Mouse (Mus musculus): Measurements from ENCODE around the gene Arhgap28. TPM values are rescaled to one million over a fixed set of nuclear protein-coding genes. Genes with fewer than 3 reads are reported as not detected.
"Not testable (repeated sequence)": the region's sequence is repeated elsewhere in the genome, so short reads cannot be mapped to it uniquely, and the experiment has no call there.

The Arhgap28 gene
- total RNA-seq, 2 experiments from 2014 or later = 0.15 to 0.35 TPM

DNA sequence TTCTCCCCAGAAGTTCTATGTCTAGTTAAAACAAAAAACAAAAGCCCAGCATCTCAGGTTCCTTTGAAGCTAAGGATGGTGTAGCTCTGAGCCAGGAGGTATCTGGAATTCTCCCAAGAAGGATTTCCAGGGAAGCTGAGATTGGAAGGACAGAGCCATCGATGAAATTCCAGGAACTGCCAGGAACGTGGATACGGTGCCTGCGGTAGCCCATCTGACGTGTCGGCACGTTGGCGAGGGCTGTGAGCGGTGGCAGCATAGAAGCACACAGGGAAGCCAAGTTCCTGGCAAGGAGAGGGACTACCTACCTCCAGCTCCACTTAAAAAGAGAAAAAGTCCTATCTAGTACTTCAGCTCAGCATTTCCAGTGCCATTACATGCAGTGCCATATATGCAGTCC is 115.8 kb downstream of the Arhgap28 start:
- no peak for DNase-seq (ENCODE audit: low spot score in 2 of 2)

DNA sequence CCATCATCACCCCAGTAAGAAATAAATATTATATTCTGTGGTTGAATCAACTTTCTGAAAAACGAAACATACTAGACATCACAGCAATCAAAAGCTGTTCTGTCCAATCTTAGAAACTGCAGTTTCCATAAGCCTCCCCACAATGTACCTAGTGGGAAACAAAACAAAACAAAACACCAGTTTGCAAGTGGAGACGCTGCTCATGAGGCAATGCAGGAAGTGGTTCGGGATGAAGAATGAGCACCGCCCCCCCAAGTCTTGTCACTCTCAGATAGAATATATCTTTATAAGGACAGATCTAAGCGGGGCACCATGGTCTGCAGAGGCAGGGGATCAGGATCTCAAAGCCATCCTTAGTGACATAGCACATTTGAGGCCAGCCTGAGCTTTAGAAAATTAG is 117.6 kb downstream of the Arhgap28 start:
- no peak for DNase-seq (ENCODE audit: low spot score in 2 of 2)

DNA sequence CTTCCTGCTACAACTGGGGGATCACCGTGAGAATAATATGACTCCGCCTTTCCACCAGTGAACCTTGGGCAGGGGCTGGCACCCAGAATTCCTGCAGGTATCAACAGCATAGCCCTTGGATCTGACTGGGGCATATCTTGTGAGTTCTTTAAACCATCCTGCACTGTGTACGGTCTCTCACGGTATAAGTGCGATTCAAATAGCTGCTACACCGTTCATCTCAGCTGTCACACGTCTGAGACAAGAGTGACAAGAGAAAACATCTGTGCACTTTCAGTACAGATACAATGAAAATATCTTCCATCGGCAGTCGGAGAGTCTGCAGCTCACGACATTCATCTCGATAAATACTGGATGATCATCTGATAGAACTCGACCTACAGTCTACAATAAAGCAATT is 126.3 kb downstream of the Arhgap28 start:
- DNase-seq (ENCODE audit: low spot score in 2 of 2) = no peak

DNA sequence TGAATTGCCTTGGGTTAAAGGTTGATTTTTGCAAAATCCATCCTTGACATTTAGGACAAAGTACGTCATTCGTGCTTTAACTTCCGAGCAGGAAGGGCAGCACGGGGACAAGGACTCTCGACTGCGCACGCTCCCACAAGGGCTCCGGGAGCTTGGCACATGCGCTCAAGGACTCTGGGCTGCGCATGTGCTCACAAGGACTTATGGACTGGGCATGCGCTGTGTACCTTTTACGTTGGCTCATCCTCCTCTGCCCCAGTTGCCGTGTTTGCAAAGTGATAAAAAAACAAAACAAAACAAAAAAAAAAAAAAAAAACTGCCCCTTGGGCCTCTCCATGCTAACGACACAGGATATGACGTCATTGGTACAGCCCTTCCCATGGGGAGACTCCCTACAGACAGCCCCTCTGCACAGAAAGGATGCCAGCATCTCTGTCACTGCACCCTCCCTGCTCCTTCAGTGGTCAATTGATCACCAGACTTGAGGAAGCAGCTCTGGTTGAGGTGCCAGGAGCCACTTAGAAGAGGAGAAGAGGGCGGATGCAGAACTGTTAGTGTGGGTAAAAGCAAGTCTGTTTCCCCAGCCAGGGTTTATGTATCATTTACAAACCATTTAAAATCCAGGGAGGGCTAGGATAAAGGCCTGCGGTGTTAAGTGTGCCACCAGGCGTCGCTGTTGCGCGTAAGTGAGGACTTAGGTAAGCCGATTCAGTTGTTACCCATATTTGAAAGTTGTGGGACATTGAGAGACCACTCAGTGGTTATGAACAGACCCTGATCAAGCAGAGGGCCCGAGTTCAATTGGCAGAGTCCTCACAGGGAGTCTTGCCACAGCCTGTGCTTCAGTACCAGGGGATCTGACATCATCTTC is 134.0 kb downstream of the Arhgap28 start:
- peak; percentile 37 to 80 for DNase-seq (ENCODE audit: low spot score in 2 of 2)

DNA sequence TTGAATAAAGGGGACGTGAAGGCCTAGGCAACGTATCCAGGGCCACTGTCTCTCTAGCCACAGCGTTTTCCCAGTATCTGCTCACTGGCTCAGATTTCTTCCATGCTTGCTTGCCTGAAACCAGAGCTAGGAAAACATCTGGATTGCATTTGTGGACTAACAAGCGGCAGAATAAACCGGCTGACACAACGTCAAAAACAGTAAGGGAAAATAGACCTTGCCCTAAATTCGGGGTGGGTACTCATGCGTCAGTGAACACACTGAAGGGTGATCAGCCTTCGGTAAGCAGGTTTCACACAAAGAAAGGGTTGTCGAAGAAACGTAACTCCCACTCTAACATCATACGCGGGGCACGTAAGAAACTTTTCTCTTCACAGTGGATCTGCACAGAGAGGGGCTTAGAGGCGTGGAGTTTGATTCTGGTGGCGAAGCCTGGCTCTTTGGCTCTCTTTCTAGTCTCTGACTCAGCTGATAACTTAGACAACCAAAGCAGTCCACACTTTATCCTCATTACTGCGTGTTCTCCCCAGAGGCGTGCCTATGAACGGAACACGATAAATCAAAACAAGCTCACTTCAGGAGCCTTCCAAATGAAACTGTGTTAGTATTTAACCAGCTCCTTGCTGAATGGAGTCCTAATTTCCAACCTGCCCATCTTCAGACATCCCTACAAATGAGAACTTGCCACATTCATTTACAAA is 137.2 kb downstream of the Arhgap28 start:
- DNase-seq (ENCODE audit: low spot score in 2 of 2) = no peak

DNA sequence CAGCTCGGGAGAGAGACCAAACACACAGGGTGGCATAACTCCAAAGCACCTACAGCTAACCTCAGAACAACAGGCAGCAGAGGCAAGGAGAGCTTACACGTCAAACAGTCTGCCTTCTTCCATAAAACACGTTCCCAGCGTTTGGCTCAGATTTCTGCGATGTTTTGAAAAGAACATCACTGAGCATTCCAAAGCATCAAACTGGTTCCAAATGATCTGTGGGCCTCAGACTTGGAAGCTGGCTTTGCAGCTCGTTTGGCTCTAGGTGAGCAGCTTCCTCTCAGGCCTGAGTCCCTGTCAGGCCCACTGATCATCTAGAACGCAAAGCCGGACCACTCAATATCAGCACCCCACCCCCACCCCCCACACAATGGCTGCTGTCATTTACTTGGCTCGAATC is 137.9 kb downstream of the Arhgap28 start:
- DNase-seq (ENCODE audit: low spot score in 2 of 2) = no peak

DNA sequence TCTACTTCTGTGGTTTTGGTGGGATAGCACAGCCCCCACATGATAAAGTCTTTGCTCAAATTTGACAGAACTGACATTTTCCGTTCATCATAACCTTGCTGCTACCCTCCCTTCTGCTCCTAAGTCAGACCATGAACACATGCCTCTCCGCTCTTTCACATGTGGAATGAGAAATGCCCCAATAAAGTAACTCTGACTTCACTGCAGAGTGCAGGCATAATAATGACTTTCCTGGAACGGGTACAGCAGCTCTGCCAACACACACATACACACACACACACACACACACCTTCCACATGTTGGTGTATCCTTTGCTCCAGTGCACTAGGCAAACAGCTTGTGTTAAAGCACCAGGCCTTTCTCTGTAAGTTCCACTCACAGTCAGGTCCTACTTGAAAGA is 139.0 kb downstream of the Arhgap28 start:
- no peak for DNase-seq (ENCODE audit: low spot score in 2 of 2)

DNA sequence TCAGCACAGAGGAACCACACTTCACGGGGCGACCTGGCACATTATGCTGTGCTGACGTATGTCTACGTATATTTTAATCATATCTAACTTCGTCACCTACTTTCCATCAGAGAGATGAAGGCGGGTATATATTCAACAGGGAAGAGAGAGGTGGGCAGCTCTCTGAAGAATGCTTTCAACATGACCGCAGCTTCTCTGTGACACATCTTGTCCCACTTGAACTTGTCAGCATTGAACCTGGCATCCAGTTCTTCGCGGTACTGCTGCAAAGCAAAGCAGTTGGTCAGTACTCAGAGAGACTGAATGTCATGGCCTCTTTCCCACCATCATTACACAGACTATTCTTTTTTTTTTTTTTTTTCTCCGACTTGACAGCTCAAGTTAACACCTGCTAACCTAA is 139.6 kb downstream of the Arhgap28 start:
- no peak for DNase-seq (ENCODE audit: low spot score in 2 of 2)

DNA sequence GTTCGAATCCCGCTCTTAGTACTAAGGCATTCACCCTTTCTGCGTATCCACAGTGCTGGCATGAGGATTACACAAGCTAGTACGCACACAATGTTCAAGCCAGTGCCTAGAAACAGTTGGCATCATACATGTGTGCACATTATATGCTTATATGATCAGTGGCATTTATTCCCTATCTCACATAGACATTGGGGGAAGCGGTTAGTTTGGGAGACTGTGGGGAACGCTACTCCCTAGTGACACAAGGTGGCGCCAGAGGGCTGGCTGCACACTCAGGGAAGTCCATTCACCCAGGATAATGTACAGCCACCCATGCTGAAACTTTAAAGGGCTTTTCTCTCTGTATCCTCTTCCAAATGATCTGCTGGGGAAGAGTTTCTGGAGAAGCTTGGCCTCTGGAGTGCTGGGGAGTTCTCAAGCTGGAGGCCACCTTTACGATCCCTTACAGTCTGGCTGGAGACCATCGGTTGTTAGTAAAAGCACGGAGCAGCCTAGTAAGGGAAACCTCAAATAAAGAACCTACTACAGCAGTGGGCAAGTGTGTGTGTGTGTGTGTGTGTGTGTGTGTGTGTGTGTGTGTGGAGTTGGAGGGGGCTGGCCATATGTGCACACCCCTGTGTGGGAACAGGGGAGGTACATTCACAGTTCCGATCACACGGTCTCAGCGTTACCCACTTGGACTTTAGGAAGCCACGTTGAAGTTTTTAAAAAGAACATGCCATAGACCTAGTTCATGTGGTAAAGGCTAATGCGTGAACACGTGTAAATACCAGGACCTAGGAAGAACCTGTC is 142.0 kb downstream of the Arhgap28 start:
- peak; percentile 43 to 74 for DNase-seq (ENCODE audit: low spot score in 2 of 2)

DNA sequence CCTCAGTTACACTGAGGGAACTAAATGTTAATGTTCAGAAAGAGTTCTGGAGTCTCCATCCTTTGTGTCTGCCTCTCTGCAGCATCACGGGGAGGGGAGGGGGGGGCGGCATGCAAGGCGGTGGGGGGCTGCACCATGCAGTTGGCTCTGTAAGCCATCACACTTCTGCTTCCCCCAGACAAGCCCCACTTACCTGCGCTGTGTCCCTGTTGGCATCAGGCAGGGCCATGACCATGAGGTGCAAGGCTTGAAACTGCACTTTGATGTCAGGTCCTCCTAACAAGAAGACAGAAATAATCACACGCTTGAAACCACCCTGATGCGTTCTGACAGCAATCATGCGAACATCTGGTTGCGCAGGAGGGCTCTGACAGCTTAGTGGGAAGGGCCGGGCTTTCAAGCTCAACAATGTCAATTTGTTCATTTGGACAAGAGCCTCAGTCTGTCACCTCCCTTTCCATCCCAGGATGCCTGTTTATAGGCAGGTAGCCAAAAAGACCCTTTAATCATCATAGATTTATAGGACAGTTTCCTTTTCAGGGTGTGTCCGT is 142.8 kb downstream of the Arhgap28 start:
- DNase-seq (ENCODE audit: low spot score in 2 of 2) = no peak

DNA sequence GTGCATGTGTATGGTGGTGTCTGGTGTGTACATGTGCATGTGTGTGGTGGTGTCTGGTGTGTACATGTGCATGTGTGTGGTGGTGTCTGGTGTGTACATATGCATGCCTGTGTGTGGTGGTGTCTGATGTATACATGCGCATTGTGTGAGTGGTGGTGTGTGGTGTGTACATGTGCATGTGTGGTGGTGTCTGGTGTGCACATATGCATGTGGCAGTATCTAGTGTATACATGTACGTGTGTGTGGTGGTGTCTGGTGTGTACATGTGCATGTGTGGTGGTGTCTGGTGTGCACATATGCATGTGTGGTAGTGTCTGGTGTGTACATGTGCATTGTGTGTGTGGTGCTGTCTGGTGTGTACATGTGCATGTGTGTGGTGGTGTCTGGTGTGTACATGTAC is 162.4 kb downstream of the Arhgap28 start:
- not testable (repeated sequence) for DNase-seq (ENCODE audit: low spot score in 2 of 2)

DNA sequence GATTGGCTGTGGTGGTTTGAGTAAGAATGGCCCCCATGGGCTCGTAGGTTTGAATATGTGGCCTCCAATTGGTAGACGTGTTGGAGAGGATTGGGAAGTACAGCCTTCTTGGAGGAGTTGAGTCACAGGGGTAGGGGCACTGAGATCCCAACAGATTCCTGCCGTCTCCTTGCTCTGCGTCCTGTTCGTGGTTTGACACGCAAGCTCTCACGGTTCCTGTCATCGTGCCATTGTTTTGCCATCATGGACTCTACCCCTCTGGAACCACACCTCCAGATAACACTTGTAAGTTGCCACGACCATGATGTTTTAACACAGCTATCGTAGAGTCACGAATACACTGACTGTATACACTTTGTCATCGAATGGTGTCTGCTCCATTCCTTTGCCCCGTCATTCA is 165.0 kb downstream of the Arhgap28 start:
- no peak for DNase-seq (ENCODE audit: low spot score in 2 of 2)

DNA sequence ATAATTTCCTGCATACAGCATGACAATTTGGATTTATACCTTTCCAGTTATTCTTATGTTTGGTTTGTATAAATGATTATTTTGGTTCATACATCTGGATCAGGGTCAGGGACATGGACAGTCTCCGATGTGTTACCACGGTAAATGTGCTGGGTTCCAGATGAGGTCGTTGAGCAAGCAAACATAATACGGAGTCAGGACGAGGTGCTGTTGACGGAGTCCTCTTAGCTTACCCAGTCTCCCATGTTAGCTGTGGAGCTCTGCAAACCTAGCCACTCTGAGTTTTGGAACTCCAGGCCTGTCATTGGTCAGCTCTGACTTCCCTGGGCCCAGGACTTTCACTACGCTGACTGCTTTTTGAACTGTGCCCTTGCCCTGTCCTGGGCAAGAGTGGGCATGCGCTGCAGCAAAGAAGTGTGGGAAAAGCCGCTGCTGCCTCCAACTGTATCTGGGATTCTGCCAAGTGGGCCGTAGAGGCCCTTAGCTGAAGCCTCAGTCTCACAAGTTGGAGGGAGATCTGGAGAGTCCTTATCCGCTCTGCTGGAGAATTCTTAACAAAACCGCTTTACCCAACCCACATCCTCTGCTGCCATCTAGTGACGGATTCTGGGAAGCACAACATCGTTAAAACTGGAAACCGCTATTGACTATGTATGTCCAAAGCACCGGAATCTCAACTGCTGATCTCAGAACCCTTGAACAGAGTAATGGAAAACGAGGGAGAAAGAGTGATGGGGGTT is 166.4 kb downstream of the Arhgap28 start:
- DNase-seq (ENCODE audit: low spot score in 2 of 2) = peak; percentile 66 to 79

DNA sequence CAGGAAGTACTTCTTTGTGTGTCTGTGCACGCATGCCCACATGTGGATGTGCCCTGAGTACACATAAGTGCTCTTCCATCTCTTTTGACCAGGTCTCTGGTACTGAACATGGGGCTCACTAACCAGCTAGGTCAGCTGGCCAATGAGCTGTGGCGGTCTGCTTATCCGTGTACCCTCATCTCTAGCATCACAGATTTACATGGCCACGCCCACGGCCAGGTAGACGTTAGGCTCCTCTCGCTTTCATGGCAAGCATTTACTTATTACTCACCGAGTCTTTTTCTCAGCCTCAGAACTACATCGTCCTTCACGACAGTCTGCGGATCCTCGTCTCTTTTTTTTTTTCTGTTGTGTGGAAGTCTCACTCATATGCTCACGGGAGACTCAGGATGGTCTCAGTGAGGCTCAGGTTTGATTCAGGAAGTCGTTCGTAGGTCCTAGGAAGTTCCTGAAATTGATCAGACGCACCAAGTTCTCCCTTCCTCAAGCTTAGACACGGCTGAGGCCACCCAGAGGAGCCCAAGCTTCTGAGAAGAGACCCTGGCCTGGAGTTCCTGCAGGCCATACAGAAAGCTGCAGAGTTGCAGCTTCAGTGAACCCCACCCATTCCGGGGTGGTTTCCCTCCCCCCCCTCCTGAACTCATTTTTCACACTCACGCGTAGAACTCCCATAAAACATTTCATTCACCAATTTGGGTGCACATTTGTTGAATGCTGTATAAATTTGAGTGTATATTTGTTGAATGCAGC is 167.6 kb downstream of the Arhgap28 start:
- DNase-seq (ENCODE audit: low spot score in 2 of 2) = no peak

DNA sequence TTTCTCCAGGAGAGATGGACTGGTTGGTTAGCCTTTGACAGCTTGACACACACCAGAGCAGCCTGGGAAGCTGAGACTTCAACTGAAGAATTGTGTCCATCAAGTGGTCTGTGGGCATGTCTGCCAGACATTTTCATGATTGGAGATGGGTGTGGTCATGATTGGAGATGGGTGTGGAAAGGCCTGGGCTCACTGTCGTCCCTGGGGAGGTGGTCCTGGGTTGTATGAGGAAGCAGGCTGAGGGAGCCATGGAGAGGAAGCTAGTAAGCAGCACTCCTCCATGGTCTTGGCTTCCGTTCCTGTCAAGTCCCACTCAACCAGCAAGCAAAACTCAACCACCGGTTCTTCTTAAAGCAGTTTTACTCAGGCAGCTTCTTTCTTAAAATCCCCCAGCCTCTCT is 176.5 kb downstream of the Arhgap28 start:
- DNase-seq (ENCODE audit: low spot score in 2 of 2) = no peak

DNA sequence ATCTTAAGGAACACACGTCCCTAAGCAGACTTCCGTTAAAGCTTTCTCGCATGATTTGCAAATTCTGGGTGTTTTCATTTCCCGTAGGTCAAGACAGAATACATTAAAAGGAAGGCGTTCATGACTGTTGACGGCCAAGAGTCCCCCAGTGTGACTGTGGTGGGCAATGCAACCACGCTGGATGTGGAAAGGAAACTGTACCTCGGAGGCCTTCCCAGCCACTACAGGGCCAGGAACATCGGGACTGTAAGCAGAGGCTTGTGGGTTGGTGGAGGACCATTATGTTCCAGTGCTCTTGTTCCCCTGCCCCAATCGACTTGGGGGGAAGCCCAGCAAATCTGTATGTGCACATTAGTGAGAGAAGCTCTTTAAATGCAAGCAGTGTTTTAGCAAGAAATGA is 187.0 kb downstream of the Arhgap28 start:
- DNase-seq (ENCODE audit: low spot score in 2 of 2) = no peak

DNA sequence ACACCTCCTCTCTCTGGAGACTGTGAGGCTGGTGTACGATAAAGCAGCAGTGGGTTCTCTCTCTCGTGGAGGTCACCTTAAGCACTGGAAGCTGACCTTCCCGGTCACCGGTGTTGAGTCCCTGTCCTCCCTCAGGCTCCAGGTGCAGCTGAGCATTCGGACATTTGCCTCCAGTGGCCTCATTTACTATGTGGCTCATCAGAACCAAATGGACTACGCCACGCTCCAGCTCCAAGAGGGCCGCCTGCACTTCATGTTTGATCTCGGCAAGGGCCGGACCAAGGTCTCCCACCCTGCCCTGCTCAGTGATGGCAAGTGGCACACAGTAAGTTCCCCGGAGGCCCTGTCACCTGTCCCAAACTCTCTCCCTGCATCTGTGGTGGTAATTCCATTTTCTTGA is 188.2 kb downstream of the Arhgap28 start:
- no peak for DNase-seq (ENCODE audit: low spot score in 2 of 2)

DNA sequence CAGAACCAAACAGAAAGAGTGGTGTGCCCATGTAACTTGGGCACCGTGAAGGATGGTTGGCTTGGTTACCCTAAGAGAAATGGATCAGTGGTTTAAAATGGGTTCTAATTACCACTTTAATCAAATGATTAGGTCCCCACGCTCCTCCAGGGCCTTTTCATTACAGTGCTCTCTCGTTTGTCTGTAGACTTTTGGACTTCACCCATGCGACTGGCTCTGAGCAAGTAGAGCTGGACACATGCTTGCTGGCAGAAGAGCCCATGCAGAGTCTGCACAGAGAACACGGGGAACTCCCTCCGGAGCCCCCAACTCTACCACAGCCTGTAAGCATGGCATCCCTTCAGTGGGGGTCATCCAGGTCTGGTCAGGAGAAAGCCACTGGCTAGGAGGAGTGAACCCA is 190.3 kb downstream of the Arhgap28 start:
- no peak for DNase-seq (ENCODE audit: low spot score in 2 of 2)

DNA sequence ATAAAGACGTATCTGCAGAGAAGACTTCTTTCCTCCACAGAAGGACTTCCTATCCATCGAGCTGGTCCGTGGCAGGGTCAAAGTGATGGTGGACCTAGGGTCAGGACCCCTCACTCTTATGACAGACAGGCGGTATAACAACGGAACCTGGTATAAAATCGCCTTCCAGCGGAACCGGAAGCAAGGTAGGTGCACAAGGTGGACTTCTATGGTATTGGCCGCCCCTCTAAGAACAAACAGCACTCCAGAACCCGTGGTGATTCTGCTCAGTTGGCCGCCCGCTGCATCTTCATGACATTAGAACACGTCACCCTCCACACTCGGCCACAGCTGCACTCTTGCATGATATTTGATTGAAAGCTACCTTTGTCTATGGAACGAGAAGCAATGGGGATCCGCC is 194.7 kb downstream of the Arhgap28 start:
- DNase-seq (ENCODE audit: low spot score in 2 of 2) = no peak

Measured in layer of hippocampus, adult 18-20 months (tissue).